Mouse (Mus musculus) liver, postnatal 0 days (tissue): ENCODE data around the gene Dkk3. TPM values are rescaled to one million over a fixed set of nuclear protein-coding genes. Genes with fewer than 3 reads are reported as not detected.
"Not testable (repeated sequence)": the region's sequence is repeated elsewhere in the genome, so short reads cannot be mapped to it uniquely, and the experiment has no call there.

Experiments
- ATAC-seq: fragments of 200-750 bp; cut with Nextera tagmentation; 2 replicates; pipeline ENCODE4 v1.8.0; 2017; ENCODE audit warnings: mild to moderate bottlenecking, moderate library complexity
- DNase-seq: peaks from one replicate; pipeline ENCODE4 v3.0.0-alpha.2; 2016
- H3K27ac ChIP-seq: fragments of 300-500 bp; sonication (generic); 2 replicates; pipeline ENCODE4 v1.5.1; 2014; ENCODE audit warnings: antibody characterized with exemption, moderate library complexity, mild to moderate bottlenecking, low read depth
- H3K27me3 ChIP-seq: fragments of 300-500 bp; sonication (generic); 2 replicates; pipeline ENCODE4 v1.6.1; 2014; ENCODE audit warnings: low read length, control low read depth, mixed read lengths; ENCODE audit not compliant: insufficient read depth
- H3K36me3 ChIP-seq: fragments of 300-500 bp; sonication (generic); replicated peaks from 2 replicates; pipeline ENCODE4 v1.6.1; 2014; ENCODE audit warnings: mild to moderate bottlenecking, control low read depth, low read length, moderate library complexity, mixed read lengths; ENCODE audit not compliant: insufficient read depth
- H3K4me1 ChIP-seq: fragments of 300-500 bp; sonication (generic); 2 replicates; pipeline ENCODE4 v1.6.1; 2014; ENCODE audit warnings: antibody characterized with exemption, mild to moderate bottlenecking, control low read depth; ENCODE audit not compliant: insufficient read depth
- H3K4me2 ChIP-seq: fragments of 300-500 bp; sonication (generic); 2 replicates; pipeline ENCODE4 v1.6.1; 2014; ENCODE audit warnings: low read depth, mild to moderate bottlenecking, low read length, moderate library complexity, mixed read lengths
- H3K4me3 ChIP-seq: fragments of 300-500 bp; sonication (generic); 2 replicates; pipeline ENCODE4 v1.5.1; 2014; ENCODE audit warnings: low read depth, low read length
- H3K9ac ChIP-seq: fragments of 300-500 bp; sonication (generic); replicated peaks from 2 replicates; pipeline ENCODE4 v1.6.1; 2014; ENCODE audit warnings: mild to moderate bottlenecking, moderate library complexity
- H3K9me3 ChIP-seq: fragments of 300-500 bp; sonication (generic); 2 replicates; pipeline ENCODE4 v1.6.1; 2016; ENCODE audit warnings: mild to moderate bottlenecking, control low read depth, low read length, mixed read lengths
- CTCF ChIP-seq: sonication (generic); IDR thresholded peaks from 2 replicates; pipeline ENCODE4 v1.5.1; 2016; ENCODE audit warnings: antibody characterized with exemption, low read depth
- EP300 ChIP-seq: IDR thresholded peaks from 2 replicates; pipeline ENCODE4 v1.6.1; 2016; ENCODE audit warnings: antibody characterized with exemption, low read depth, mild to moderate bottlenecking
- WGBS: fragments of 180-500 bp; shearing (Covaris S2); extraction: QIAGEN DNeasy Blood & Tissue Kit; methylation state at CpG from one replicate; pipeline ENCODE4 v1.1.7; 2014; ENCODE audit not compliant: insufficient replicate concordance; 5-methylcytosine and 5-hydroxymethylcytosine counted together
- polyA plus RNA-seq: library from polyadenylated mRNA; unstranded; fragments of >200 nt; fragmentation: Nextera tagmentation; extraction: Ambion mirVana; gene quantifications from 2 replicates; pipeline ENCODE4 v1.2.1, GENCODE M21; 2015

Dkk3 gene
- polyA plus RNA-seq, 1 experiment from 2014 or later = 1.7 TPM

DNA sequence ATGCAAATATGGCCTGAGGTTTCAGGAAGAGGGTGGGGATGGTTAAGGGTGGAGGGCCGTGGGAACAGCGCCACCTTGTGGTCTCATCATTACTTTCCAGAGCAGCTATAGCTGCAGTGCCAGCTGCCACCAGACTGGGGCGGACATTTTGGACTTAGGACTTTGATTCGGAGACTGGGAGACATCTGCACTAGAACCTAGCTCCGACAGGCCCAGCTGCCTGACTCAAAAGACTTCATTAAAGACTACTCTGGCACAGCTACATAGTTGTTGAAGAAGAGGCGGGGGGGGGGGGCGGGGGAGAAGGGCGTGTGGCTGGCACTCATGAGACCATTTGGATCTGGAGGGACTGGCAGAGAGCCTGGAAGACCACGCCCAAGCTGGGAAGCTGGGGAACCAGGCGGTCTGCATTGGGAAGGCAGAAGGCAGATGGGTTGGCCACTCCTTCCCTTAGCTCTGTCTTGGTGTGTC, 21.4 kb upstream of the Dkk3 start:
- DNase-seq (peak; percentile 84), ATAC-seq (peak; percentile 81)
- 11% methylated on average over 7 of the region's 10 CpGs for WGBS
- Histone ChIP-seq H3K27ac (no peak overlapping the region), H3K9me3 (no peaks in the 10 kb centered on the region), H3K36me3 (no peaks in the 10 kb centered on the region), H3K27me3 (no peaks in the 10 kb centered on the region), H3K4me3 (no peak overlapping the region), H3K4me2 (peak overlapping the region; percentile 53), H3K9ac (no peak overlapping the region; the same call in 1 of the 2 replicates), H3K4me1 (peaks cover 10% of the 10 kb centered on the region)
- peak; percentile 98 for TF ChIP-seq CTCF
- no peak for TF ChIP-seq EP300

DNA sequence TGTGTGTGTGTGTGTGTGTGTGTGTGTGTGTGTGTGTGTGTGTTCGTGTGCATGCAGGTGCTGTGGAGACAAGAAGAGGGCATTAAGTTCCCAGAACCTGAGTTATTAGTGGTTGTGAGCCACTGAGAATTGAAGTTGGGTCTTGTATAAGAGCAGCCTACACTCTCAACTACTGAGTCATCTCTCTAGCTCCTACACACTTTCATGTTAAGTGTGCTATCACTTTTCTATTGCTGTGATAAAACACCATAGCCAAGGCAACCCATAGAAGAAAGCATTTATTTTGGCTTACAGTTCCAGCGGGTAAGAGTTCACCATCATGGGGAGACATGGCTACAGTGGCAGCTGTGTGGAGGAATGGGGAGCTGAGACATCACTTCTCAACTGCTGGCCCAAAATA, 17.8 kb upstream of the Dkk3 start:
- Histone ChIP-seq H3K4me2 (no peak overlapping the region), H3K9ac (no peak overlapping the region), H3K4me1 (no peaks in the 10 kb centered on the region), H3K36me3 (no peaks in the 10 kb centered on the region), H3K4me3 (no peak overlapping the region), H3K27me3 (no peaks in the 10 kb centered on the region), H3K9me3 (no peaks in the 10 kb centered on the region), H3K27ac (no peak overlapping the region)
- TF ChIP-seq CTCF (no peak), EP300 (no peak)
- ATAC-seq (no peak), DNase-seq (no peak)
- 65% methylated on average over 2 of the region's 2 CpGs for WGBS

DNA sequence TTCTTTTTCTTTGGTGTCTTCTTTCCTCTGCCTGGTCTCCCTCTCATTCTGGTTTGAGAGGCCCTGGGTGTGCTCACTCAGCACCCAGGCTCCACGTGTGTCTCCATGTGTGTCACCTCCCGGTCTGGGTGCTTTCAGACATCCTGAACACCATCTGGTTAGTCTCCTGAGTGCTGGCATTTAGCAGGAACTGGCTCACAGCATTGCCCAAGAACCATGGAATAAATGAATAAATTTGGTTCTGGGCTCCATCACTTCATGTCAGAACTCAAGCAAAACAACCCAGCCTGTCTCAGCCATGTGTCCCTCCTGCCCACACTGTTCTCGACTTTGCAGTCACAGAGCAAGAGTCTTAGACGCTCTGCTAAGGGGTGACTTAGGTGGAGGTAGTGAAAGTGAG, 13.8 kb upstream of the Dkk3 start:
- 62% methylated on average over 4 of the region's 4 CpGs for WGBS
- H3K4me1 ChIP-seq = 0 out of 2 replicates have a peak, but pooled peaks cover 3% of the 10 kb centered on the region
- no peak for ATAC-seq

DNA sequence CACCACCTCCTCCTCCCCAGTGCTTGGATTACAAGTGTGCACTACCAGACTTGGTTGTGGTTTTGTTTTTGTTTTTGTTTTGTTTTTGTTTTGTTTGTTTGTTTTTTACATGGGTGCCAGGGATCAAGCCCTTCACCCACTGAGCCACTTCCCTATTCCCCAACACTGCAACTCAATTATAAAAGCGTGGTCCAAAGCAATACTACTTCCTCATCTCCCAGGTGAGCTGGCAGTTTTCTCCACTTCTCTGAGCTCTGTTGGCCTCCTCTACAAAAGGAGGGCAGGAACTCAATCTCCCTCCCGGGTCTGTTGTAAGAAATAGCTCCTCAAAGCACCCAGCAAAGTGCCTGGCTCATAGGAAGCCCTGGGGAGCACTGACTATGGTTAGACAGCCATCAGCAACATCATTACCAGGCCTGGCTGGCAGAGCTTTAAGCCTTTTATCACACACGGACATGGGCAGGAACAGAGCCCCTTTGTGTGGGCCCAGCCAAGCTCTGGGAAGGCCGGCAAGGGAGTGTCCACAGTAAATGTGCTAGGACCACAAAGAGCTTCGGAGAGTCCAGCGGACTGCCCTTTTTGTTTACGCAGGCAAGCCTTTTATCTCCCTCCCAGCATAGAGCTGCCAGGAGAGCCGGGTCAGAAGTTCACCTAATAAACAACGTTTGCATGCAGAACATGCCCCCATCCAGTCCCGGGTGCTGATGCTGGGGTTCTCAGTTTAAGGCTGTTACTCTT, 11.3 kb upstream of the Dkk3 start:
- Histone ChIP-seq H3K4me3 (no peak overlapping the region), H3K9me3 (no peaks in the 10 kb centered on the region), H3K27me3 (no peaks in the 10 kb centered on the region), H3K36me3 (no peaks in the 10 kb centered on the region), H3K9ac (no peak overlapping the region), H3K27ac (0 out of 2 replicates have a peak overlapping the region, but pooled peaks have one; percentile 7), H3K4me2 (no peak overlapping the region), H3K4me1 (0 out of 2 replicates have a peak, but pooled peaks cover 3% of the 10 kb centered on the region)
- DNase-seq = peak; percentile 40
- TF ChIP-seq CTCF (no peak), EP300 (no peak)
- WGBS = 37% methylated on average over 10 of the region's 10 CpGs
- ATAC-seq = peak; percentile 85

More for the DNA sequence above, 13.8 kb upstream of the Dkk3 start:
- no peaks in the 10 kb centered on the region for H3K27me3 ChIP-seq
- no peak overlapping the region for H3K4me2 ChIP-seq
- H3K9ac ChIP-seq = no peak overlapping the region
- H3K4me3 ChIP-seq = no peak overlapping the region
- TF ChIP-seq CTCF (no peak), EP300 (no peak)
- no peaks in the 10 kb centered on the region for H3K9me3 ChIP-seq
- no peak for DNase-seq
- no peaks in the 10 kb centered on the region for H3K36me3 ChIP-seq
- no peak overlapping the region for H3K27ac ChIP-seq

DNA sequence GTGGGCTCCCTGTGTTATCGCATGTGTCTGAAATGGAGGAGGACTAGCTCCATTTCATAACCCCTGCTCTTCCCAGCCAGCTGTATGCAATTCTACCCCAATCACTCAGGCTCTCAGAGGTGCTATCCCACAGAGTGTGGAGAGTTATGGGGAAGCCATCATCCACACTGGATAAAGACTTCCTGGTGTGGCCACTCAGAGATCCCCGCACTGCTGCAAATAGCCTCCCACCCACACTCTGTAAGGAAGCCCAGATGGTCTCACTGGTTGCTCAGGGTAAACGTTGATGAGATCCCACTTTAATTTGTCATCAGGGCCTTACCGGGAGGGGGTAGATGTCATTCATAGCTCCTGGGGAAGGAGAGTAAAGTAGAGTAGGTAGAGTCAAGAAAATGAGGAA, 6.7 kb upstream of the Dkk3 start:
- H3K36me3 ChIP-seq = no peaks in the 10 kb centered on the region
- no peak overlapping the region for H3K4me2 ChIP-seq
- 70% methylated on average over 4 of the region's 4 CpGs for WGBS

DNA sequence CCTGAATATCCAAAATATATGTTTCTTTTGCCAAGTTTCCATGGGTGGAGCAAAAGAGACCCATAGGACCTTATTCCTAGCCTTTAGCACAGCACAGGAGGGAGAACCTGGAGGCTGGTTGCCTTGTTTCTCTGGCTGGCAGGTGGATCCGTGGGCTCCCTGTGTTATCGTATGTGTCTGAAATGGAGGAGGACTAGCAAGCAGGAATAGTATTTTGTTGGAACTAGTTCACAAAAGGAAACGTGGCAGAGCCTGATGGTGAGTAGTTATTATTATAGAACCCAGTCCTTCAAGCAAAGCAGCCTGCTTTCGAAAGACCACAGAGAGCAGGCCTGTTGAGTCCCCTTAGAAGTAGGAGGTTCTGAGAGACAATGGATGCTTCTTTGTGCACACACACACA, 6.2 kb upstream of the Dkk3 start:
- not testable (repeated sequence) for H3K4me3 ChIP-seq, H3K4me2 ChIP-seq, H3K27ac ChIP-seq, H3K9me3 ChIP-seq, H3K9ac ChIP-seq, DNase-seq, H3K4me1 ChIP-seq, ATAC-seq, H3K27me3 ChIP-seq, H3K36me3 ChIP-seq
- WGBS = 75% methylated on average over 4 of the region's 4 CpGs

More for the DNA sequence above, 6.7 kb upstream of the Dkk3 start:
- H3K4me1 ChIP-seq = 0 out of 2 replicates have a peak, but pooled peaks cover 3% of the 10 kb centered on the region
- ATAC-seq = no peak
- no peak overlapping the region for H3K27ac ChIP-seq
- TF ChIP-seq EP300 = no peak
- no peak for TF ChIP-seq CTCF
- H3K4me3 ChIP-seq = no peak overlapping the region
- H3K27me3 ChIP-seq = no peaks in the 10 kb centered on the region
- no peak overlapping the region for H3K9ac ChIP-seq
- no peaks in the 10 kb centered on the region for H3K9me3 ChIP-seq
- DNase-seq = no peak
